Mouse (Mus musculus): ENCODE measurements around the gene Agtrap.

Gene Agtrap

DNA sequence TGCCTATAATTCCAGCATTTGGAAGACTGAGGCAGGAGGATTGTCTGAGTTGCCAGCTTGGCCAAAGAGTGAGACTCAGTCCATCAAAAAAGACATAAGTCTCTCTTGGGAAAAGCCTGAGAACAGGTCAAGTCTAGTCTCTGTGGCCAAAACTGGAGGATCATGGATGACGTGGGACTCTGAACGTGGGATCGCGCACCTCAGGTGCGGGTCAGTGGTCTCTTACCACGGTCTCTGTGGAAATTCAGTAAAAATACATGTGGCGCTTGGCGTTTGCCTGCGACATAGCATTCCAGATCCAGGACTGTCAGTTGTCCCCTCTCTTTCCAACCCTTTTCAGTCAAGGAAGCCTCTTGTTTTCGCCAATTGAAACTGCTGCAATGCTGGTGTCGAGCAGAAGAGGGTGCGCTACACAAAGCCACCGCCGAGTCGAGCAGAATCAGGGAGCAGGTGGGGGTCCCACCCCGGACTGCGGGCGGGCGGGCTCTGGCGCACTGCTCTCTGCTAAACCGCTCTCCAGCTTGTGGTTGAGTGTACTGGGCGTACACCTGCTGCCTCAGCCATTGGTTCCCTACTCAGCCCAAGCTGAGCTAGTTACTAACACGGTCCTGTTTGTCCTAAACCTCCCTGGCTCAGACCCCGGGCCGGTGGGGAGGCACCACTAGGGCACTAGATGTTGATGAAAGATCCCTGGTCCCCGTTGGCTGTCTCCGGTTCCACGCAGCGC lies 14.1 kb upstream of the Agtrap start:
- peak; percentile 69 for DNase-seq

DNA sequence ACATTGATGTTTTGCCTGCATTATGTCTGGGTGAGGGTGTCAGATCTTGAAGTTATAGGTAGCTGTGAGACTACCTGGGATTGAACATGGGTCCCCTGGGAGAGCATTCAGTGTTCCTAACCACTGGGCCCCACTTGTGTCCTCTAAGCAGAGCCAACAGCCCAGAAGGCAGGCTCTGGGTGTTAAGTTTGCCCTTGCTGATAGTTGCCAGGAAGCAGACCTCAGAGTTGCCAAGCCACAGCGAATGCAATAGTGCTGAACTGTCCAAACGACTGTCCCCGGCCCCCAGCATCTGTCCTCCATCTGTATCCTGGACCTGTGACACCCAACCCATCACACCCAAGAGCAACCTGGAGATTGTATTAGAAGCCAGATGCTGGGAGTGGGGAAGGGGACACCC lies 10.8 kb upstream of the Agtrap start:
- no peak for DNase-seq

DNA sequence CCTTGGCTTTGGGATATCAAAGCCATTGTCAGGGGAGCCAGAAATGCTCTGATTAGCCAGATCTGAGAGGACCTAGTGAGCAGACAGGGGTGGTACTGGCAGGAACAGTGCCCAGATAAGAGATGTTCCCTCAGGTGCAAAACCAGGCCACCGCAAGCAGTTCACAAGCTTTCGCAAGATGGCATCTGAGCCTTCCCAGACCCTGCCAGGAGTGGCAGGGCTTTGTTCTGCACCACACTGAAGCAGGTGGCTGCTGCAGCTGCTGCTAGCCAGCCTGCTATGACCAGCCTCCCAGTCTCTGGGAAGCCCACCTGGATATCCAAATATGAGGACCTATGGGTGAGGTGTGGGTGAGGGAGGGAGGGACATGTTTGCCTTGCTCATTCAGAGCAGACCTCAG lies 10.1 kb upstream of the Agtrap start:
- no peak for DNase-seq

DNA sequence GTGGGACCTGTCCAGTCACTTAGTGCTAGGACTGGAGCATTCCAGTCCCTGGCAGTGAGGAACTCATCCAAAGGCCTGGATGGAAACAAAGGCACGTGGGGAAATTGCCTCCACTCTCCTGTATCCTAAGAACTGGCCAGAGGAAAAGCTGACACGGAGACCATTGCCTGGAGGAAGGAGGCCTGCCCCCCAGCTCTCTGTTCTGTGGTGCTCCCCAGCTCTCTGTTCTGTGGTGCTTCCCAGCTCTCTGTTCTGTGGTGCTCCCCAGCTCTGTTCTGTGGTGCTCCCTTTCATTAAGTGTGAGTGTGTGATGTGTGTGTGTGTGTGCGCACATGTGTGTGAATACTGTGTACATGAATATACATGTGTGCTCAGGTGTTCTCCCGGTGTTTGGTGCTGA lies 7.2 kb upstream of the Agtrap start:
- no peak for DNase-seq

DNA sequence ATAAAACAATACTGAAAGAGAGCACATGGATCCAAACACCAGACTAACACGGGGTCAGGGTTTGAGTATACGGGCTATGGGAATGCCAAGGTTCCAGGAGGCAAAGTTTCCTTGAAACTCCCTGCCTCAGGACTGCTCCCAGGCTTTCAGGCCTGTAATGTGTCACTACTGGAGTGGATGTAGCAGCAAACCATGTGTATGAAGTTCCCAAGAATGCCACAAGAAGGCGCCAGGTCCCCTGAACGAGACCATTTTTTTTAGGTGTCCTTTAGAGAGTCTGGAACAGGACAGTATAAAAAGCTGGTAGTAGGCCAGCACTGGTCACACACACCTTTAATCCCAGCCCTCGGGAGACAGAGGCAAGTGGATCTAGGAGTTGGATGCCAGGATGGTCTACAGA lies 6.3 kb upstream of the Agtrap start:
- DNase-seq: no peak

DNA sequence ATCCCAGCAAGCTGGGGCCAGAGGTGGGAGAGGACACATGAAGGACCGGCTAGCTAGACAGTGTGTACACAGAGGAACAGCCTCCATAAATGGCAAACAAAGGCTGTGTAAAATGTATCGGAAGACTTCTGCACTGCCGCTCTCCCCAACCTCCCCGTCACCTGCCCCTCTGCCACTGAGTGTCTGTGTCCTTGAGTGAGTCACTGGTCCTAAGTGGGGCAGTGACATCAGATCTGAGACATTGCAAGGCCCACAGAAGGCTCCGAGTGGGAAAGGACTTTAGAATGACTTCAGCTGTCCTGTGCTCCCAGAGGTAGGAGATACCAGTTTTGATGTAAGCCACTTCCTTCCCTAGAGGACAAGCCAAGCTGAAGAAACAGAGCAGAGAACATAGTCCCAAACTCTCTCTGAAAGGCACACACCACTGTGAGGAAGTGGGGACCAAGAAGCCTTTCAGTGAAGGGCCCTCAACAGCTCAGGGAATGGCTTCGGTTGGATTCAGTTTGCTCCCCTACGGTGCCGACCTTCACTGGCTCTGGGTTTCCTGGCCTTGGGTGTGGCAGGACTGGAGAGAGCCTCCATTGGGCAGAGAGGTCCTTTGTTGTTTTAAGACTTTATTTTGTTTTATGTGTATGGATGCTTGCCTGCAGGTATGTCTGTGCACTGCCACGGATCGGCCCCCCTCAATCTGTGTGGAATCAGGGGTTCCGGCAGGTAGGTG lies 4.9 kb upstream of the Agtrap start:
- DNase-seq: no peak

DNA sequence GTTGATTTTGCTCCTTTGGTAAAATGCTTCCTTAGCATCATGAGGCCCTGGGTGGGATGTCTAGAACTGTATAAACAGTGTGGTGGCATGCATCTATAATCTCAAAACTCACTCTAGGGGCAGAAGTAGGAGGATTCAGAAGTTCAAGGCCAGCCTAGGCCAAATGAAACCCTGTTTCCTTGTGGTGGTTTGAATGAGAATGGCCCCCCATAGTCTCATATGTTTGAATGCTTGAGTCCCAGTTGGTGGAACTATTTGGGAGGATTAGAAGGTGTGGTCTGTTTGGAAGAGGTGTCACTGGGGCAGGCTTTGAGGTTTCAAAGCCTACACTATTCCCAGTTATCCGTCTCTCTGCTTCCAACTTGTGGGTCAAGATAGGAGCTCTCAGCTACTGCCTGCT lies 3.4 kb upstream of the Agtrap start:
- no peak for DNase-seq

DNA sequence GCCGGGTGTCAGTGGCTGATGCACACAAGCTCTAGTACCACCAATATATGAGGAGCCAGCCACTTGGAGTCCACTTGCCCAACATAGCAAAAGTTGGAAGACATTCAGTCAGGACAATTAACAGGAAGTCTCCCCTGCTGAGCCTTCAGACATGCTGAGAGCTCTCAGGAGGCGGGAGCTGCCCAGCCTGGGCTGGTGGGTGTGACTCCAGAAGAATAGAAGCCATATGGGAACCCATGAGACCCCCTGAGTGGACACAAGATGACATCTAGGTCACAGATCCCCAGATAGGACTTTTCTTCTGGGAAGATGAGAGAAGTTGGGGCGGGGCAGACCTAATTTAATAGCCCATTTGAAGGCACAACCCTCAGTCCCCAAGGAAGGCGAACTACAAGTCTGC lies 1.3 kb upstream of the Agtrap start:
- DNase-seq: no peak

DNA sequence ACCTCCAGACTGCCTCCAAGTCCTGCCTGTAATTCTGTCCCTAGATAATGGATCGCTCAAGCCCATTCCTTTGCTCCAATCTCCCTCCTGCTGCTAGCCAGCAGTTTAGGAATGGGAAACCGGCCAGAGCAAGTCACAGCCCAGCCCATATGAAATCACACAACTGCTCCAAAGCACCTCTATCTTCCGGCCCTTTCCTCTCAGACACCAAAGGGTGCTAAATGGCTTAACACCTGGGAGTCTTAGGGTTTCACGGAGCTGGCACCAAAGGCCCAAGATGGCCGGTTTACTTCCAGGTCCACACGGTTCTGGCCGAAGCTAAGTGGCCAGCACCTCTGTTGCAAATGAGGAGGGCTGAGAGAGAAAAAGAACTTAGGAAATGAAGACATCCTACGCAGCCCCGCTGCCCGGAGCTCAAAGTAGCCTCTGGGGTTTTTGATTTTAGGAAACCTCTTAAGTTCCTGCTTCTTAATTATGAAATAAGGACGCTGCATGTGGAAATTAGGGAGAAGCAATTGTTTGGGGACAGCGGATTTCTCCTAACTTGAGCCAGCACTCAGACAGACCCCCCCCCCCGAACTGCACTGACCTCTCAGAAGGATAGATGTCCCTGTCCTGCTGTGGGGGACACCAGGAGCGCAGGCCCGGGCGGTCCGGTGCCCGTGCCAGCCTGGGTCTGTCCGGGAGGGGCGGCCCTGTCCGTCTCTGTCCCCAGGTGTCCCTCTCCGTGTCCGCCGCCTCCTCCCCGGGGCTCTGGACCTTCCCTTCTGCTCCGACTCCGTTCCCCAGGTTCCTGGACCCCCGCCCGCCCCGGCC lies 532 bp downstream of the Agtrap start:
- DNase-seq: peak; percentile 50

DNA sequence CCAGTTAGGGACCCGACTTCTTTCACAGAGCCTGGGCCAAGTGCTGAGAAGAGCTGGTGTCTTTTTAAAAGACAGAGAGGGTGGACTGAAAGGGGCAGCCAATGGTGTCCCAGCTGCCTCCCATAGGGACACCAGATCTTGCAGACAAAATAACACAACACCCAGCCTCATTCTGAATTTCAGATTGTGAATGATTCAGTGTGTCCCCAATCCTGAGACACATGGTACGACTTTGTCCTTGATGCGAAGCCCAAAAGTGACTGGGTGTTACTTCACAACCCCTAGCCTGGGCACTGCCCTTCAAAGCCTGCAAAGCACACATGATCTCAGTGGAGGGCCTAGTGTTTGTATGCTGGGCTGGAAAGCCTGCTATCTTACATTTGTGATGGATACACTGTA lies 1.9 kb downstream of the Agtrap start:
- DNase-seq: no peak

DNA sequence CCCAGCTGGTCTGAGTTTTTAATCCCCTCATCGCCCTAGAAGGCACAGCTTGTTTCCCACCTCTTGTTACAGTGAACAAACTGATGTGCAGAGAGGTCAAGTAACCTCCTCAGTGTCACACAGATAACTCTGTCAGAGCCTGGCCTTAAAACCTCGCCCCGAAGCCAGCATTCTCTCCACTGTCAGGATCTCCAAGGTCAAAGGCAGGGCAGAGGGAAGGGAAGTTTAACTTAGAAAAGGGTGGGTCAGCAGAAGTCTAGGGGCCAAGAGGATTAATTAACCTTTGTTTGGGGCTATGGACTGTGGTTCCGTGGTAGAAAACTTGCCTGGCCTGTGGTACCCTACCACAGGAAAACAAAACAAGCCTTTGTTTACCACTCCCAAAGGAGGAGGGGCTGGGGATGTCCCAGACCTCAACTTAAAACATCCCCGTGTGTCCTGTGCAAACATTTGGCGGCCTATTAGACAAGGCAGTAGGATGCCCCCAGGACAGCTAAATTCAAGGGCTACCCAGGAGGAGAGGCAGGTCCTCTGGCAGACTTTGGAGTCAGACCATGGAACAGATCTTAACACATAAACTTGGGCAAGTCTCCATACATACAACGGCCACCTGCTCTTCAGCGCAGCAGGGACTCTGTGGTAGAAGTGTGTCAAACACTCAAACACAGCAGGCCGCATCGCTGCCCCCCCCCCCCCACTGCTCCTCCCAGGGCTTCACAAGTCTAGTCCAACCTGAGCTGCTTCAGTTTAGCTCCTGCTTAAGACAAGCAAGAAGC lies 2.5 kb downstream of the Agtrap start:
- no peak for DNase-seq

DNA sequence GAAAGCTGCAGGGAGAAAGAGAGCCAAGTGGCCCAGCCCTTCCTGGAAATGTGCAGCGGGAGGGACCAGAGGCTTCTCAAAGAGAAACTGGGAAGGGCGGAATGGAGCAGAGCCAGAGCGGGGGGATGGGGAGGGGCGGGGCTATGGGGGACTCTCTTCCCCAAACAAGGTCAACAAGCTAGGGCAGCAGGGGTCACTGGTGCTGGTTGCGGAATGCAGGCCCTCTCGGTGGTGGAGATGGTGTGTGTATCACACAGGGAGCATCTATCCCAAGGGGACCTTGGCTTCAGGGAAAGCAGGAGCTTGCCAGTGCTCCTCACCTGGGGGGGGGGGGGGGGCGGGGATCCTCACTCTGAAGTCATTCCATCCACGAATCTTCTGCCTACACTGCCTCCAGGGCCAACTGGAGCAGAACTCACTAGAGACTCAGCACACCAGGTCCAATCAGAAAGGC lies 3.5 kb downstream of the Agtrap start:
- DNase-seq: no peak

DNA sequence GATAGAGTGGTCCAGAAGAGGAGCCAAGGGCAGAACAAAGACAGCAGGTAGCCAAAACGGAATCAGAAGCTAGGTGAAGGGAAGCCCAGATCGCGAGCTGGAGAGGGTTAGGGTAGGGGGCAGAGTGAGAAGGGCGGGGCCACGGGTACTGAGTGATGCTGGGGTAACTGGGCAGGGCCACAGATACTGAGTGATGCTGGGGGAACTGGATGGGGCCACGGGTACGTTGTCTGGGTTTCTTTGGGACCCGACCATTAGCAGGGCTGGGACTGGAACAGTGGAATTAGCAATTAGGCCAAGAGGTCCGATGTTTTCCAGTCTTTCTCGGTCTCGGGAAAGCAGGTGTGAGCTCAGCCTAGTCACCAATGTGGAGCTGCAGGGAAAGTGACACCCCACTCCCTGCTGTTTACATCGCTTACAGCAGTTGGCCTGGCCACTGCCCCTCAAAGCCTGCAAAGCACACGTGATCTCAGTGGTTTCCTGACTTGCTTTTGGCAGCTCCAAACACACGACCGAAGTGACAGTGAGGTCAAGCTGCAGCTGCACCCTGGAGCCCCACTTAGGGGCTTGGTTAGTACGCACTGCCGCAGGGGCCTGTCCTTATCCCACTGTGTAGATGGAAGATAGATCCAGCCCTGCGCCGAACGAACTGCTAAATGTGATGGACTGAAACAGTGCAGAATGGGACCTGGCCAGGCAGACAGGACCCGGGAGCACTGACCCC lies 4.5 kb downstream of the Agtrap start:
- DNase-seq: no peak

DNA sequence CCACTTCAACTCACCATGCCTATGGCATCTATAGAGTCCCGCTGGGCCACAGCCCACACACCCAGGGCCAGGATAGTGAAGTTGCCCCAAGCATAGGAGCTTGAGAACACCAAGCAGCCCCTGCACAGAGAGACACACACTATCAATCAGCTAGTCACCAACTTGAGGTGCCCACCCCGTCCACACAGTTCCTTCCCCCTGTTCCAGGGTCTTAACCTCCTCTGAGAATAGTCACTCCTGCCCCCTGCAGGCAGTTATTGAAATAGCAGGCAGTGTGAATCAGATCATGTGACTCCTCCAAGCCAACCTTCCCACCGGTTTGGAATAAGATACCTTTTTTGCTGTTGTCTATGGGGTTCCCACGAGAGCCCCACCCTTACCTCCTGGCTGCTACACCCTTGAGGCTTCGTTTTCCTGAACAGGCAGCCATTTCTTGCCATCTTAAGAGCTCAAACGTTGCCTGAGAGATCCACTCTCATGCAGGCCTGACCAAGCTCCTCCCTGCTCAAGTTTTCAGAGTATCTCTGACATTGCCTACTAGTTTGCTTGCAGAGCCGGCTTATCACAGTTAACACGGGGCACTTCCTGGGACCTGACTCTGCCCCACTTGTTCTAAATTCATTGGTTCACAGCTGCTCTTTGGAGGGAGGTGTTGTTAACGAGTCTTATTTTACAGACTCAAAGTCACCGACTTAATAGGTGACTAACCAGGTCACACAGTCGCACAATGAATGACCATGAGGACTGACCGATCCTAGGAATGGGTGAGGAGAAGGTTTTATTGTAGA lies 5.4 kb downstream of the Agtrap start:
- DNase-seq: peak; percentile 67

DNA sequence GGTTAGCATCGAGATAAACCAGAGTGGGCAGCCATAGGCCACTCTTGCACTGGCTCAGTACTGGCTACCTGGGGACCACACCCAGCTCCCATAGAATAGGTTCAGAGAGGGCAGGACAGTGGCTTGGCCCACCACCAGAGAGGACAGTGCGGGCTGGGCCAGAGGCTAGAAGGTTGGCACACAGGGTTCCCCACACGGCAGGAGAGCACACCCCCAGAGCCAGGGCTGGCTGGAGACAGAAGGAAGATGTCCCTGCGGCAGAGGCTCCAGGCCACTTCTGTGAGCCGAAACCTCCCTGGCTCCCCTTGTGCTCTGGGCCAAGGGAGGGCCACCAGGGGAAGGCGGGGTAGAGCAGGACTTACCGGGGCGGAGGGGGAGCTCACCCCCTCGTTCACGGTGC lies 6.6 kb downstream of the Agtrap start:
- no peak for DNase-seq

DNA sequence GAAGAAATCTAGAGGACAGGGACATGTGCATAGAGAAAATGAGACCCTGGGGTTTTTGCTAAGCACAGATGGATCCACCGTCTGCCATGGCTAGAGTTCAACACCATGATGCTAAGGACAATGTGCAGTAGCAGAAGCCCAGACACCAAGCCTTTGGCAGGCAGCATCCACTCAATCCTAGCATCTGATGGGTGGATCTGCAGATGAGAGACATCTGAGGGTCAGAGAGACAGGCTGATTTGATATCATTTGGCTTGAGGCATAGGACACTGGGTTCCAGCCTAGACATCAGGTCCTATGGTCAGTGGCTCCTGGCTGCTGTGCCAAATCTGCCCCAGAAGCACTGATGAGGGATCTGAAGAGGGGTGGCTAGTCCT lies 7.2 kb downstream of the Agtrap start:
- DNase-seq: peak; percentile 73

DNA sequence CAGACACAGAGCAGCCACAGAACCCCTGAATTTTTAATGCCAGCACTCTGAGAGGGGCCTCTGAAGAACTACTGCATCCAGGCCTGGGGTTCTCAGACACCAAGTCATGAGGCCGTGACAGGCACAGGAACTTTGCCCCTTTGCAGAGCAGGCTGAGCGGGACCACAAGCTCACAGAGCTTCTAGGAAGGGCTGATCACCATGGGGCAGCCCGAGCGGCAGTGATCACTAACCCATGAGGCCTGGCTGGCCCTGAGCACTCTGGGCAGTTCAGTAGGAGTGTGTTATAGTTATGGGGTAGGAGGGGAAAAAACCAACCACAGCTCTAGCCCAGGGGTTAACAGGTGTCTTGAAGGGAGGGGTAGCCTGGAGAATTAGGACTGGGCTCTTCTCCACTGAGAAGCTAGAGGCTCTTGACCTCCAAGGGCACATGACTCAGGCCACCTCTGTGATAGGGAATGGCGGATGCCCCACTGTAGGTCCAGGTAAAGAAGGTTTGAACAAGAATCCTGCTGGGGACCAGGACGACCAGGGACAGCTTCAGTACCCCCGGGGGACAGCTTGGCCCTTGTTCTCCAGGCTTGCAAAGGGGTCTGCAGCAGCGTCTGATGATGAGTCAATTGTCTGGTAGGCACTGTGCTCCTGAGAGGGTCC lies 7.8 kb downstream of the Agtrap start:
- DNase-seq: no peak

DNA sequence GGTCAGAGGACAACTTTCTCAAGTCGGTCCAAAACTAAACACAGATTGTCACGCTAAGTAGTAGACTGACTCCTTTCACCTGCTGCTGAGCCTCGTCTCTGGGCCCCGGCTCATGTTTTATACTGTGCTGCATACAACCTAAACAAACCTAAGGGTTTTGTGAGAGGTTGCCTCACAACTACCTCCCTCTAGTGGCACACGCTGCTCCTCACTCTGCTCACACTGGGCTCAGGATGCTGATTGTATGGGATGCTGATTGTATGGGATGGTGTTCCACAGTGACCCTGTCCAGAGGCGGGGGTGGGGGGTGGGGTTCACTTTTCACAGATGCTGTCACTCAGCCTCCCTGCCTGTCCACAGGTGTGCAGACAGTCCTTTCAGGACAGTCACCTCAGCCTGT lies 8.6 kb downstream of the Agtrap start:
- no peak for DNase-seq

DNA sequence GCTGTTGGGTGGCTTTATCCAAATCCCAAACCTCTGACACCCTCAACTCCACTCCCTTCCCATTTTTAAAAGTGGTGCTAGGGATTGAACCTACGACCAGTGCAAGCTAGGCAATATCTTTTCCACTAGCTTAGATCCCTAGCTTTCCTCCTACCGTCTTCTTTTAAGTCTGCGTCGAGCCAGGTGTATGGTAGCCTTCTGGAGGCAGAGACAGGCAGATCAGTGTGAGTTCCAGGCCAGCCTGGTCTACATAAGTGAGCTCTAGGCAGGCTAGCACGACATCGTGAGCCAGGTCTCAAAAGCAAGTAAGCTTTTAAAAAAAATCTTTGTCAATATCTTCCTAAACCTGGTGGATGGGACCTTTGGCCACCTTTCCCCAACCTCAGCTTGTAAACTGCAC lies 11.9 kb downstream of the Agtrap start:
- DNase-seq: no peak

DNA sequence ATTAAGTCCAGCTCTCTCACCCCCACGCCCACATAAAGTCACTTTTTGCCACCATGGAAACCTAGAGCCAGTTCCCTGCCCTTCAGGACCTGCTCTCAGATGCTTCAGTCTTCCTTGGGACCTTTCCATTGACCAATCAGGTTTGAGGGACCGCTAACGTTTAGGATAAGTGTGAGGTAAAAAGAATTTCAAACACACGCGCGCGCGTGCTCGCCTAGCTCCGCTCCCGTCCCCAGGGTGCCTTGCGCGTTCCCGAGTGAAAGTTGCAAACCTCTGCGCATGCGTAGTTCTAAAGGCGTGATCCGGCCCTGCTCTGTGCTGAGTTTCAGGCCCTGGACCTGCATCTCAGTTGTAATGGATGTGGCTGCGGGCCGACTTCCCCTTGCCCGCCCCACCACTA lies 12.6 kb downstream of the Agtrap start:
- DNase-seq: peak; percentile 52
